Mouse (Mus musculus): ENCODE measurements at regions not wholly inside any gene's neighbourhood (a gene's known extent, or its start where the extent isn't known, plus 50 kb on each side); places are given as distances from the start of the nearest gene placed in this dataset.

DNA sequence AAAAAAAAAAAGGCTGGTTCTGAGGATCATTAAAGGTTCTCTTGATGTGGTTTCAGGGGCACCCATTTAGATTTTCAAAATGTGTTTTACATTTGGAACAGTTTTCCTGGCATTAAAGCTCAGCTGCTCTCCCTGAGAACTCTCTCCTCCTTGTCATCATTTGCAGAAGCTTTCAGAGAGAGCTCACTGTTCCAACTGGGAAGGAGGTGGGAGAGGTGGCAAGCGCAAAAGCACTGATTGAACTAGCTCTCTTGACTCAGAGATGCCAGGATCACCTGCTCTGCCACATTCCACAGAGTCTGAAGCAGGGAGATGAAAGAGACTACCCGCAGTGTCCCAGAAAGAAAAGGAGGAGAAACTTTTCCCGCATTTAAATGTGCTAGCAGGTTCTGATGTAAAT, 220.5 kb upstream of the Gbe1 start:
- TF ChIP-seq CTCF (IDR thresholded peaks at IDR 0.05; ENCODE audit: extremely low read depth, insufficient read depth, low read length) = no peak
- no peak for TF ChIP-seq POLR2A (IDR thresholded peaks at IDR 0.05; ENCODE audit: extremely low read depth, insufficient read depth, low read length)

Data from cortical plate, adult 2 months (tissue).